In the genomic region with DNA sequence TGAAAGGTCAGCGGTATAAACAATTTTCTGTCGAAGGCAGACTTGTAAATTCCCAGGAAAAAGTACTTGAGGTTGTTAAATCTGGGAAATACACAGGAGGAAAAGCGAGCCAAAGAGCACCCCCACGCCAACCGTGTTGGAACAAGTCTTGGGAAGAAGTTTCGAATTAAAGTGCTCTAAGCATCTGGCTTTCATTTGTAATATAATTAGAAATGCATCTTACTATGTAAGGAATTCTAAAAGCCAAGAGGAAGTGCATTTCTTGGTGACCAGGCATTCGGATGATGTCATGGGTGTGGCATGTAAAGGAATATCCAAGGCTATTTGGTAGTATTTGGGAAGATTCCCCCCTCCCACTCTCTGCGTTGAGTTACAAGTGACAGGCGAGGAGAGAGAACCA, we compare ENCODE assay signal across 22 mouse cellular contexts. TPM values are rescaled to one million over a fixed set of nuclear protein-coding genes. Genes with fewer than 3 reads are reported as not detected.
DNase-seq lines count a peak whose midpoint lies in the region; ATAC-seq and TF ChIP-seq lines count a peak whose summit lies in the region.
"Had no signal": no experiment of that assay in that cellular context is flagged by ENCODE, and none has a peak within 500 bp of the region (broad histone marks: within the 10 kb centered on the region; RNA-seq: fewer than 3 reads in every experiment).

No protein-coding gene starts in this region.

- peak; percentile 26 for DNase-seq in testis, postnatal 10 days (ENCODE audit: low spot score)
- no peak for DNase-seq in testis, postnatal 14 days (ENCODE audit: low spot score)
- DNase-seq in embryonic facial prominence, embryonic 10.5 days (ENCODE audit: low spot score), result peak; percentile 48
- peak; percentile 20 for DNase-seq in forelimb bud, embryonic 11.5 days (ENCODE audit: low read depth, low spot score)
- DNase-seq in telencephalon, adult 2 months (ENCODE audit: low read depth, low spot score), result peak; percentile 28
- DNase-seq in layer of hippocampus, adult 2 months (ENCODE audit: low spot score in 2 of 2), result no peak
- no peak for DNase-seq in liver
- no peak for DNase-seq in midbrain, embryonic 11.5 days (ENCODE audit: low spot score, missing footprints)
- DNase-seq: cerebellum, adult 9-11 months; gastrocnemius, adult 2 months; heart, adult 18-20 months; kidney, adult 8-10 months; kidney, postnatal 36 days; spleen, adult 18-20 months; thymus, postnatal 14 days had no signal

- no peak overlapping the region for H3K4me3 ChIP-seq in embryonic facial prominence, embryonic 10.5 days
- no peak overlapping the region for H3K4me3 ChIP-seq in layer of hippocampus, adult 2 months
- no peak overlapping the region for H3K4me3 ChIP-seq in midbrain, embryonic 11.5 days (ENCODE audit: low read depth, low read length)
- H3K4me3 ChIP-seq: gastrocnemius, adult 2 months; heart, embryonic 15.5 days had no signal

- H3K36me3 ChIP-seq in embryonic facial prominence, embryonic 10.5 days (replicated peaks), result no peaks in the 10 kb centered on the region
- no peaks in the 10 kb centered on the region for H3K36me3 ChIP-seq in midbrain, embryonic 11.5 days (ENCODE audit: control insufficient read depth, insufficient read depth, low read length)
- H3K36me3 ChIP-seq: G1E; heart, embryonic 15.5 days had no signal

- no peaks in the 10 kb centered on the region for H3K9me3 ChIP-seq in embryonic facial prominence, embryonic 10.5 days
- H3K9me3 ChIP-seq in midbrain, embryonic 11.5 days (ENCODE audit: control insufficient read depth, low read length), result no peaks in the 10 kb centered on the region

- H3K4me1 ChIP-seq in embryonic facial prominence, embryonic 10.5 days, result peaks cover 34% of the 10 kb centered on the region
- no peaks in the 10 kb centered on the region for H3K4me1 ChIP-seq in midbrain, embryonic 11.5 days (ENCODE audit: control insufficient read depth, insufficient read depth, low read length)

- ATAC-seq in midbrain, embryonic 11.5 days (ENCODE audit: low FRiP score), result no peak
- ATAC-seq: CD4-positive, CD25-positive, alpha-beta regulatory T cell, adult 4 months; forebrain, embryonic 16.5 days; lung, postnatal 0 days; midbrain, embryonic 16.5 days had no signal

- H3K27me3 ChIP-seq in embryonic facial prominence, embryonic 10.5 days (replicated peaks; ENCODE audit: low read depth, poor library complexity, severe bottlenecking), result no peaks in the 10 kb centered on the region
- no peaks in the 10 kb centered on the region for H3K27me3 ChIP-seq in midbrain, embryonic 11.5 days (ENCODE audit: control insufficient read depth, insufficient read depth, low read length)
- H3K27me3 ChIP-seq: heart, embryonic 15.5 days had no signal

- no peak overlapping the region for H3K4me2 ChIP-seq in midbrain, embryonic 11.5 days
- H3K4me2 ChIP-seq: heart, embryonic 15.5 days had no signal

- 55% methylated on average over 9 of the region's 9 CpGs for WGBS in embryonic facial prominence, embryonic 10.5 days
- 78% methylated on average over 9 of the region's 9 CpGs for WGBS in midbrain, embryonic 11.5 days

- no peak overlapping the region for H3K9ac ChIP-seq in midbrain, embryonic 11.5 days (ENCODE audit: low read length)
- H3K9ac ChIP-seq: heart, embryonic 15.5 days; liver, embryonic 14.5 days had no signal

- no peak for TF ChIP-seq CTCF in layer of hippocampus, adult 2 months (conservative IDR thresholded peaks at IDR 0.05)

- peak overlapping the region; percentile 76 for H3K27ac ChIP-seq in embryonic facial prominence, embryonic 10.5 days (replicated peaks)
- H3K27ac ChIP-seq in layer of hippocampus, adult 2 months, result no peak overlapping the region
- no peak overlapping the region for H3K27ac ChIP-seq in midbrain, embryonic 11.5 days (ENCODE audit: low read depth, low read length)
- H3K27ac ChIP-seq: gastrocnemius, adult 2 months; heart, embryonic 15.5 days; liver, embryonic 14.5 days had no signal

RNA-seq across cellular contexts. Expression of gene Flt1, which starts 52.7 kb away (rescaled TPM):
- 9.5 and 11.0 TPM in 2 replicates for polyA plus RNA-seq in embryonic facial prominence, embryonic 10.5 days (2016; fragmentation: Nextera tagmentation; extraction: Ambion mirVana)
- 10 to 100 TPM; 31.7 to 34.7 TPM for total RNA-seq in layer of hippocampus, adult 2 months (2021)
- 11.2 and 11.6 TPM in 2 replicates for polyA plus RNA-seq in midbrain, embryonic 11.5 days (2014; fragmentation: Nextera tagmentation; extraction: Ambion mirVana)

Comparison
In these comparisons a context has a peak if more than half of its experiments do, and no peak if none do; other contexts are left out.
1. DNase-seq: peak in testis, postnatal 10 days (single experiment), embryonic facial prominence, embryonic 10.5 days (single experiment), forelimb bud, embryonic 11.5 days (single experiment) and telencephalon, adult 2 months (single experiment); none in testis, postnatal 14 days (single experiment), layer of hippocampus, adult 2 months (0 of 2), liver (single experiment) and midbrain, embryonic 11.5 days (single experiment).